Mouse (Mus musculus) neural tube, embryonic 15.5 days (tissue): Measurements from ENCODE around the gene Wdr92. TPM values are rescaled to one million over a fixed set of nuclear protein-coding genes. Genes with fewer than 3 reads are reported as not detected.

Experiments used
- ATAC-seq: fragments of 200-750 bp; cut with Nextera tagmentation; 2 replicates; pipeline ENCODE4 v1.8.0; 2017; ENCODE audit warnings: mild to moderate bottlenecking, moderate TSS enrichment, moderate library complexity; ENCODE audit not compliant: low FRiP score
- H3K27ac ChIP-seq: fragments of 300-500 bp; sonication (generic); replicated peaks from 2 replicates; pipeline ENCODE4 v1.5.1; 2015; ENCODE audit warnings: mild to moderate bottlenecking, inconsistent platforms
- H3K27me3 ChIP-seq: fragments of 300-500 bp; sonication (generic); replicated peaks from 2 replicates; pipeline ENCODE4 v1.6.1; 2015; ENCODE audit warnings: inconsistent platforms
- H3K36me3 ChIP-seq: fragments of 300-500 bp; sonication (generic); 2 replicates; pipeline ENCODE4 v1.6.1; 2015; ENCODE audit warnings: inconsistent platforms
- H3K4me1 ChIP-seq: fragments of 300-500 bp; sonication (generic); 2 replicates; pipeline ENCODE4 v1.6.1; 2015; ENCODE audit warnings: inconsistent platforms
- H3K4me2 ChIP-seq: fragments of 300-500 bp; sonication (generic); 2 replicates; pipeline ENCODE4 v1.6.1; 2015; ENCODE audit warnings: inconsistent platforms, mild to moderate bottlenecking, moderate library complexity
- H3K4me3 ChIP-seq: fragments of 300-500 bp; sonication (generic); replicated peaks from 2 replicates; pipeline ENCODE4 v1.5.1; 2015; ENCODE audit warnings: mild to moderate bottlenecking, inconsistent platforms
- H3K9ac ChIP-seq: fragments of 300-500 bp; sonication (generic); replicated peaks from 2 replicates; pipeline ENCODE4 v1.6.1; 2015; ENCODE audit warnings: mild to moderate bottlenecking, inconsistent platforms
- H3K9me3 ChIP-seq: fragments of 300-500 bp; sonication (generic); replicated peaks from 2 replicates; pipeline ENCODE4 v1.6.1; 2016; ENCODE audit warnings: inconsistent platforms
- WGBS: fragments of 180-500 bp; shearing (Covaris S2); methylation state at CpG from one replicate; pipeline ENCODE4 v1.1.7; 2015; ENCODE audit warnings: mixed read lengths; 5-methylcytosine and 5-hydroxymethylcytosine counted together
- polyA plus RNA-seq: library from polyadenylated mRNA; unstranded; fragments of >200 nt; fragmentation: Nextera tagmentation; extraction: Ambion mirVana; gene quantifications from 2 replicates; pipeline ENCODE4 v1.2.1, GENCODE M21; 2015

Gene Wdr92
- polyA plus RNA-seq, 1 experiment from 2014 or later, result 18.0 TPM

DNA sequence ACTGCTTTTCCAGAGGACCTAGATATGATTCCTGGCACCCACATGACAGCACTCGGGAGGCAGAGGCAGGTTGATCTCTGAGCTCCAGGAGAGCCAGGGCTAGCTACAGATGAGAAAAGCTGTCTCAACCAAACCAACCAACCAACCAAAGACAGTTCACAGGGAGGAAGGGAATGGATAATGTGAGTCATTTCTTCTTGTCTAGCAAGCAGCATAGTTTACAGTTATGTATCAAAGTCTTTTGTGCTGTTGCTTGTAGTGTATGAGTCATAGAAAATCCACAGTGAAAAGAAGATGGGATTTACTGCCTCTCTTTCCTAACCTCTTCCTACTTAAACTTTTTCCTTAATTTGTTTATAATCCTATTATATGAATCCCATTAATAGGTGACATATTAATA, 5.3 kb upstream of the Wdr92 start:
- 100% methylated on average over 1 of the region's 1 CpGs for WGBS

DNA sequence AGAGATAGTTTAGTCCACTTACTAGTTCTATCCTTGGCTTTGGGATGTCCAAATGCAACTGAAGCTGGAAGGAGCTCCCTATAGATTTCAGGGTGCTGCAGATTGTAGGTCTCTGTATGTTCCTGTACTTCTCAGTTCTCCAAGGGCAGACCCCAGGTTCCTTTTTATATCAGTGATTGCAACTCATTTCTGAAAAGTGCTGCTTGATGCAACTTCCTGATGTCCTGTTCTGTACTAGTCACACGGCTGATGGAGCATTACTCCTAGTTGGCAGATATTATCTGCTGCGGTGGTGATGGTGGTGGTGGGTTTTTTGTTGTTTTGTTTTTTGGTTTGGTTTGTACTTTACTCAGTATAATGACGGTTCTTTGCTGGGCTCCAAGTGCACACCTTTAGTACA, 1.2 kb upstream of the Wdr92 start:
- WGBS, result 93% methylated on average over 3 of the region's 3 CpGs
- no peak for ATAC-seq
- Histone ChIP-seq H3K9ac (no peak overlapping the region), H3K4me2 (no peak overlapping the region), H3K4me3 (no peak overlapping the region), H3K4me1 (peaks cover 2% of the 10 kb centered on the region; the same call in 1 of the 2 replicates), H3K9me3 (no peaks in the 10 kb centered on the region), H3K36me3 (no peaks in the 10 kb centered on the region; the same call in 1 of the 2 replicates), H3K27me3 (no peaks in the 10 kb centered on the region), H3K27ac (no peak overlapping the region)

More for the DNA sequence above, 5.3 kb upstream of the Wdr92 start:
- Histone ChIP-seq H3K27ac (no peak overlapping the region), H3K4me3 (no peak overlapping the region), H3K27me3 (no peaks in the 10 kb centered on the region), H3K36me3 (no peaks in the 10 kb centered on the region), H3K4me1 (peaks cover 4% of the 10 kb centered on the region; the same call in 1 of the 2 replicates), H3K4me2 (no peak overlapping the region), H3K9me3 (no peaks in the 10 kb centered on the region), H3K9ac (no peak overlapping the region)
- no peak for ATAC-seq

DNA sequence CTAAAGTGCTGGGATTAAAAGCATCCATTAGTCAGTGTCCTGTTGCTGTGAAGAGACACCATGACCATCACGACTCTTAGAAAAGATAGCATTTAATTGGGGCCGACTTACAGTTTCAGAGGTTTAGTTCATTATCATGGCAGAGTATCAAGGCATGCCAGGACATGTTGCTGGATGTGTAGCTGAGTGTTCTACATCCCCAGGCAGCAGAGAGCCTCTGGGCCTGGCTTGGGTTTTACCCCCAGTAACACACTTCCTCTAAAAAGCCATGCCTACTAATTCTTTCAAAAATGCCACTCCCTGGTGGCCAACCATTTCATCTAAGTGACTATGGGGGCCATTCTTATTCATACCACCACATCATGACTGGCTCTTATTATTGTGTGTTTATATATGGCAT, 1.3 kb downstream of the Wdr92 start:
- WGBS, result 98% methylated on average over 2 of the region's 2 CpGs
- Histone ChIP-seq H3K27ac (no peak overlapping the region), H3K9ac (no peak overlapping the region), H3K36me3 (no peaks in the 10 kb centered on the region; the same call in 1 of the 2 replicates), H3K27me3 (no peaks in the 10 kb centered on the region), H3K4me2 (no peak overlapping the region), H3K4me1 (peaks cover 2% of the 10 kb centered on the region; the same call in 1 of the 2 replicates), H3K4me3 (no peak overlapping the region), H3K9me3 (no peaks in the 10 kb centered on the region)
- ATAC-seq, result no peak

DNA sequence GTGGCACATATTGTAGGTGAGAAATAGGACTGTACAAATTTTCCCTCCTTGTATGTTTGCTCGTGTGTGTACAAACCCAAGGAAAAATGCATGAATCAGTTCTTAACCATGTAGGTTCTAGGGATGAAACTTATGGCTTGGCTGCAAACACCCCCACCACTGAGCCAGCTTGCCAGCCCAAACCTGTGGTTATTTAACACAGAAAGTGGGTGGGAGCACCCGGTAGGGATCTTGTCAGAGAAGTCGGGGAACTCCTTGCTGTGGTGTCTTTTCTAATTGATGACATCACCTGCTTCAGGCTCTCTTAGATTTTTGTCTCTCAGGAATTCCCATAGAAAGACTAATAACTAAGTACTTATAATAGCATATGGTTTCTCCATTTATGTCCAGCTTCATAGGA, 5.7 kb downstream of the Wdr92 start:
- WGBS, result 90% methylated on average over 3 of the region's 3 CpGs
- no peak for ATAC-seq
- no peaks in the 10 kb centered on the region for H3K27me3 ChIP-seq

DNA sequence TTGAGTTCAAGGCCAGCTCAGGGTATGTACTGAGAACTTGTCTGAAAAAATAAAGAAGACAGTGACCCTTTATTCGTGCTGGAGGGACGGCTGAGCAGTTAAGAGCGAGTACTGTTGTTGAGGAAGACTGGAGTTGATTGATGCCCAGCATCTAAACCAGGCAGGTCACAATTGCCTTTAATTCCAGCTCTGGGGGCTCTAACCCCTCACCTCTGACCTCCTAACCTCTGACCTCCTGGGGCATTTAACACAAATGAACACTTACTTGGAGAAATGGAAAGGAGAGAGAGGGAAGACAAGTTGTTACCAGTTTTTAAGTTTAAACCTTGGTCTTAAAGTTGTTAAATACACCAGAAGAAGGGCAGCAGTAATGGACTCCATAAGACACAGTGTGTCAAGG, 6.9 kb downstream of the Wdr92 start:
- no peaks in the 10 kb centered on the region for H3K36me3 ChIP-seq
- no peaks in the 10 kb centered on the region for H3K4me1 ChIP-seq
- H3K27ac ChIP-seq, result no peak overlapping the region
- no peak overlapping the region for H3K4me3 ChIP-seq
- no peaks in the 10 kb centered on the region for H3K9me3 ChIP-seq
- no peak overlapping the region for H3K9ac ChIP-seq
- ATAC-seq, result no peak
- 16% methylated on average over 3 of the region's 3 CpGs for WGBS
- no peaks in the 10 kb centered on the region for H3K27me3 ChIP-seq
- H3K4me2 ChIP-seq, result no peak overlapping the region

More for the DNA sequence above, 5.7 kb downstream of the Wdr92 start:
- Histone ChIP-seq H3K27ac (no peak overlapping the region), H3K4me3 (no peak overlapping the region), H3K9me3 (no peaks in the 10 kb centered on the region), H3K4me1 (no peaks in the 10 kb centered on the region), H3K9ac (no peak overlapping the region), H3K4me2 (no peak overlapping the region), H3K36me3 (no peaks in the 10 kb centered on the region; the same call in 1 of the 2 replicates)

DNA sequence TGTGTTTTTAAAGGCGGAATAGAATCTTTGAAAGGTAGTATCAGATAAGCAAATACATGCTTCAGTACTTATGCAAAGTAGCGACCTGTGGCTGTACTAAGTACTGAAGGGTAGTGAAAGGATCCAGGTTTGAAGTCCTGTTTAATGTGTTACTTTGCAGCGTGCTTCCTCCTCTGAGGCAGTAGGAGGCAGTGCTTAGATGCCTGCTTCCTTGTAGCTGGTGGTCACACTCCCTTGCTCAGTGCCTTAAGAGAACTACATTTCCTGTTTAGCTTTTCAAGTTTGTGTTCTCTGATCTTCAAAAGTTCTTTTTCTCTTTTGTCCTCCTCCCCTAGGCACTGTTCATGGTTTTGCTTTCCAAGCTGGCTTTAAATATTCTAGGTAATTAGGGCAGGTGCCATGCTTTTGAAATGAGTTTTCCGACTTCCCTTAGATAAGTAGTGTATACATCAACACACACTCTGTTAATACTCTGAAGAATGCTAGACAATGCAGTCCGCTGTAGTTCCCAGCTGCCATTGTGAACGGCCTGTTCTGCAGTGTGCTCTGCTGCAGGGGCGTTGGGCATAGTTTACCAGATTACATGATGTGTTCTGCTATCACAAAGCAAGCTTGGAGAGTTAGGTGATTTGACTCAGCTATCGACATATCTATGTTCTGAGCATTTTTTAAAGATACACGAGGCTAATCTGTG, 10.4 kb downstream of the Wdr92 start:
- no peak overlapping the region for H3K27ac ChIP-seq
- no peaks in the 10 kb centered on the region for H3K27me3 ChIP-seq
- no peaks in the 10 kb centered on the region for H3K4me1 ChIP-seq
- no peak overlapping the region for H3K4me2 ChIP-seq
- no peaks in the 10 kb centered on the region for H3K9me3 ChIP-seq
- H3K36me3 ChIP-seq, result peaks cover 26% of the 10 kb centered on the region
- no peak overlapping the region for H3K9ac ChIP-seq
- no peak overlapping the region for H3K4me3 ChIP-seq
- no peak for ATAC-seq
- 85% methylated on average over 9 of the region's 9 CpGs for WGBS

DNA sequence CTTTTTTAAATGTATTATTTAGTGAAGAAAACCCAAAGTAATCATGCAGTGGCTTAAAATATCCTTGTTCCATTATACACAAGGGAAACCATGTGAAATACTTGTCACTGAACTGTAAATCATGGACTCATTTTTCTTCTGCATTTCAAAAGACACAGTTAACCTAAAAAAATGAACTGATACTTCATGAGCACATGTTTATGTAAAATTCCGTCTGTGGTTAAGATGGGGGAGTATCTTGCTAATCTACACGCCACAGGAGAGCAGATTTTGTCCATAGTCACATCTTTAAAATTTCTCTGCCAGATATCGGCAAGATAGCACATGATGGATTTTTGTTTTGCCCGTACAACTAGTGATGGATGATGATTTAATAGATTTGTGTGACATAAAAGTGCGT, 17.3 kb downstream of the Wdr92 start:
- Histone ChIP-seq H3K36me3 (peaks cover 65% of the 10 kb centered on the region), H3K27me3 (no peaks in the 10 kb centered on the region), H3K27ac (no peak overlapping the region), H3K9me3 (no peaks in the 10 kb centered on the region), H3K4me2 (no peak overlapping the region), H3K4me1 (no peaks in the 10 kb centered on the region), H3K4me3 (no peak overlapping the region), H3K9ac (no peak overlapping the region)
- ATAC-seq, result no peak
- 93% methylated on average over 5 of the region's 5 CpGs for WGBS

DNA sequence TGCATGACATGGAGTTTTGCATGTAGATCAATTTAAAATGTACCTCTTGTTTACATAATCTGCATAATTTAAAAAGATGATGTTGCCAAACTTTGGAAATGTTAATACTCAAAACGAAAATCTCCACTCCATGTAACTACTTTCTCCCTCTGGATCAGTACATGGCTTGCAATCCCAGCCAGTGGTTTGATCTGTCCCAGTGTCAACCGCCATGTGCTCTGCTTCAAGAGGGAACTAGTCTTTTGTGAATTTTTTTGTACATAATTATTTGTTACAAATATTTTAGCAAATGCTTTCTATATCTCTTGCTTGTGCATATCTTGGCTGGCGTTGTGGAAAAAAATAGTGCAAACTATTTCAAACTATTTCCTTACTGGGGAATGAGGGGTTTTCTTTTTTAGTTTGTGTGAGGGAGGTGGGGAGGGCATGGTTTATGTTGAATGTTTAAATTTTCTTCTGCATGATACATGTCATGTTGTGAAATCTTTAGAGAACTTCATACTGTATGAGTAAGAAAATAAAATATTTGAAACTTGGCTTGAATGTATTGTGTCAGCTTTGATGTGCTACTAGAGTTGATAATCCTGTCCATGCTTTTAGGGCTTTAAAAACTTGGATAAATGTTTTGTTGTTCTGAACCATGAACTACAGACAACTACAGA, 18.1 kb downstream of the Wdr92 start:
- H3K27ac ChIP-seq, result no peak overlapping the region
- H3K9ac ChIP-seq, result no peak overlapping the region
- WGBS, result 95% methylated on average over 3 of the region's 3 CpGs
- no peaks in the 10 kb centered on the region for H3K27me3 ChIP-seq
- H3K4me1 ChIP-seq, result no peaks in the 10 kb centered on the region
- H3K4me3 ChIP-seq, result no peak overlapping the region
- no peak for ATAC-seq
- peaks cover 61% of the 10 kb centered on the region for H3K36me3 ChIP-seq
- H3K4me2 ChIP-seq, result no peak overlapping the region
- H3K9me3 ChIP-seq, result no peaks in the 10 kb centered on the region

DNA sequence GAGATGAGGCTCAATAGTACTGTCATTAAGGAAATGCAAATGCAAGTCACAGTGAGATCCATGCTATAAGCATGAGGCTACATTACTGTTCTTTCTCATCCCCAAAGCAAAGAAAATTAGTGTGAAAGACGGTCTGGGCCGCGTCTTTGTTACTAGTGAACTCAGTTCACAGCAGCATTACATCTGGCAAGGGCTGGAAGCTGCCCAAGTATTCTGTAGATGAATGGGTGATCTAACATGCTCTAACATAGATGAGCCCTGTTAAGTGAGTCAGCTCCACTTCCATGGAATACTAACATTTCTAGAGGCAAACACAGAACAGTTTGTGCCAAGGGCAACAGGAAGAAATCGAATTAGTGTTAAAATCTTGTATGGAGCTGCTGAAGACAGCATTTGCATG, 19.0 kb downstream of the Wdr92 start:
- H3K4me1 ChIP-seq, result no peaks in the 10 kb centered on the region
- no peaks in the 10 kb centered on the region for H3K27me3 ChIP-seq
- WGBS, result 91% methylated on average over 4 of the region's 4 CpGs
- no peaks in the 10 kb centered on the region for H3K9me3 ChIP-seq
- no peak overlapping the region for H3K4me3 ChIP-seq
- H3K4me2 ChIP-seq, result no peak overlapping the region
- ATAC-seq, result no peak
- H3K27ac ChIP-seq, result no peak overlapping the region
- H3K36me3 ChIP-seq, result peaks cover 51% of the 10 kb centered on the region
- no peak overlapping the region for H3K9ac ChIP-seq

DNA sequence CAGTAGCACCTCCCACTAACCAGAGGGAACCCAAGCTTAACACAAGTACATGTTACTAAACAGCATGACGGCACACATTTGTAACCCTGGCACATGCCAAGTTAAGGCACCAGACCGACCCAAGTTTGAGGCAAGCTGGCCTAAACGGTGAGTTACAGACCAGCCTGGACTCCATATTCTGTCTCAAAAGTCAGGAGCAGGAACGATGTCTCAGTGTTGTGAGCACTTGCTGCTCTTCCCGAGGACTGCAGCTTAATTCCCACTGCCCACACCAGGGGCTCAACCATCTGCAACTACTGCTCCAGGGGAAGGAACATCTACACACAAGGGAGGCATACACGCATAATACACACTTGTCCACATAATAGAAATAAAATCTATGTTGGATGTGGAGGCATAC, 20.6 kb downstream of the Wdr92 start:
- H3K4me3 ChIP-seq, result no peak overlapping the region
- H3K9ac ChIP-seq, result no peak overlapping the region
- H3K9me3 ChIP-seq, result no peaks in the 10 kb centered on the region
- H3K4me2 ChIP-seq, result no peak overlapping the region
- H3K27me3 ChIP-seq, result no peaks in the 10 kb centered on the region
- ATAC-seq, result no peak
- H3K27ac ChIP-seq, result no peak overlapping the region
- 92% methylated on average over 6 of the region's 6 CpGs for WGBS
- H3K36me3 ChIP-seq, result peaks cover 45% of the 10 kb centered on the region
- no peaks in the 10 kb centered on the region for H3K4me1 ChIP-seq

DNA sequence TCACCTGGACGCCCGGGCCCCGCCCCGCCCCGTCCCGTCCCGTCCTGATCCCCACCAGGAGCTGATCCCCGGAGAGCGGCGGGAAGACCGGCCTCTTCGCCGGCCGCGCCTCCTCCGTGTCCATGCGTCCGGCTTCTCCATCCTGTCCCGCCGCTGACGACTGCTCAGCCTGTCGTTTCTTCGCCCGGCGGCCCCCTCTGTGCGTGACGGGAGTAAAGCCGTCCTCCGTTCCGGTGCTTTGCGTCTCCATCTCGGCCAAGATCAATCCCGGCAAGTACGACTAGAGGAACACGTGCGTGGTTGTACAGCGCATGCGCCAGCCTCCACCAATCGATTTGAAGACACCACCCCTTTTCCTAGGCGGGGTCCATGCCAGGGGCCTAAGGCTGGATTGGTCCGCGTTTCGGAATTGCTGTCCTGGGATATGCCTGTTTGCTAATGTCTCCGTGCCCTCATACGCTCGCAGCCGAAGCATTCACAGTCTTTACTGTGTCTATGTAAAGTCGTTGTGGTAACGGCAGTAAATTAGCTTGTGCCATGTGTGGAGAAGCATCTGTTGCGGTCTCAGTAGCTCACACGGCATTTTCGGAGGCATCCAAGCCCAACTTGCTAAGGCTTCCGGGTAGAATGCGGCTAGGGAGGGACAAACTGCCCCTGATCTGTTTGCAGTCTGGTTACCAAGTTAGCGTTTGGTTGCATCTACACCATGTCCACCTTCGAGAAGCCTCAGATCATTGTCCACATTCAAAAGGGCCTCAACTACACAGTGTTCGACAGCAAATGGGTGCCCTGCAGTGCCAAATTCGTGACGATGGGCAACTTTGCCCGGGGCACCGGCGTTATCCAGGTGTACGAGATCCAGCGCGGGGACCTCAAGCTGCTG, 29.6 kb downstream of the Wdr92 start, which contains the start of gene Pno1:
TSS of gene Pno1 (minus strand) at position 311 of the 883 bp plus-strand sequence.
- Histone ChIP-seq H3K27ac (peak within 1 kb of the TSS; percentile 93), H3K4me3 (peak within 1 kb of the TSS; percentile 96), H3K4me2 (peak within 1 kb of the TSS; percentile 72), H3K9ac (peak within 1 kb of the TSS; percentile 92), H3K9me3 (no peaks in the 10 kb centered on the region), H3K4me1 (peaks cover 25% of the 10 kb centered on the region), H3K36me3 (peaks cover 21% of the 10 kb centered on the region), H3K27me3 (no peaks in the 10 kb centered on the region)
- under 1% methylated on average over 62 of the region's 65 CpGs for WGBS
- ATAC-seq, result peak; percentile 99
